Mouse (Mus musculus) small intestine, adult 2 months (tissue): ENCODE data around the gene Cpa5.

ENCODE experiments used
- CTCF ChIP-seq: fragments of 200-500 bp; IDR thresholded peaks from 2 replicates; pipeline ENCODE4 v1.5.1; 2012; ENCODE audit warnings: low read depth, mild to moderate bottlenecking, control low read depth, inconsistent platforms, low read length, moderate library complexity, mixed read lengths; ENCODE audit not compliant: insufficient replicate concordance, insufficient read length; ENCODE audit errors: extremely low read depth
- POLR2A ChIP-seq: fragments of 200-500 bp; IDR thresholded peaks from 2 replicates; pipeline ENCODE4 v1.6.1; 2012; ENCODE audit warnings: low read depth, mild to moderate bottlenecking, control low read depth, inconsistent platforms, low read length, moderate library complexity

- TF ChIP-seq POLR2A, result no peak
- TF ChIP-seq CTCF, result no peak
These were observed 47.8 kb downstream of the Cpa5 start for GRCm38 (mm10) chr6:30658619-30659018.
